Mouse (Mus musculus): ENCODE measurements around the gene Slc51b. TPM values are rescaled to one million over a fixed set of nuclear protein-coding genes. Genes with fewer than 3 reads are reported as not detected.
A peak's percentile ranks its signal among the peaks of the same experiment; 100 is the strongest.

Gene Slc51b
- total and polyA plus RNA-seq, 3 experiments = not detected

DNA sequence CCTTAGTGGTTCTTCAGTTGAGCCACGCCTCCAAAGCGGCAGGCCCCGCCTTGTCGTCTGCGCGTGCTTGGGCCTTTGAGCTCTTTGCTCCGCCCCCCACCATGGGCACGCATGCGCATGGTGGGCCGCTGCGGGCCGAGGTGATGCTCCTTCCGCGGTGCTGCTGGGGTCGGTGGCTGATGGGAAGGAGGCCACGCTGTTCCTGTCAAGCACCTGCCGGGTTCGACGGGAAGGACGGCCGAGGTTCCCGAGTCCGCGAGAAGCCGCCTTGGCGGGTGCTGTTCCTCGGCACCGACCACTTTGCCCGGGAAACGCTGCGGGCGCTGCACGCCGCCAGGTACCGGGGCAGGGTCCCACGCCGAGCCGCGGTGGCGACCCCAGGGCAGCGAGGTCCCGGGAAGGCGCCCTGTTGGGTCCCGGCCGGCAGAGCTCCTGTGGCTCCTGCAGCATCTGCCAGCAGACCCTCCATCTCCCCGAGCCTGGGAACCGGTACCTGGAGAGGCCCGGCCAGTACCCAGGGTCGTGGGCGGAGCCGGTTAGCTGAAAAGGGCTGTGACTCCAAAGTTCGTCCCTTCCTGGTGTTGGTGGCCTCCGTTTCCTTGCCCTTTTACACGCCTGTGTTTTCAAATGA is 13.0 kb upstream of the Slc51b start, which contains the start of gene Mtfmt (continued):
- TF ChIP-seq GABPA (IDR thresholded peaks at IDR 0.05; ENCODE audit: insufficient replicate concordance, low read depth, low read length) (no peak), SMC3 (IDR thresholded peaks at IDR 0.05; ENCODE audit: low read depth, low read length) (no peak), NRF1 (IDR thresholded peaks at IDR 0.05; ENCODE audit: low read depth, low read length) (peak; percentile 98), BHLHE40 (IDR thresholded peaks at IDR 0.05; ENCODE audit: low read depth, low read length) (0 out of 2 replicates have a peak, but pooled peaks have one; percentile 11), PAX5 (IDR thresholded peaks at IDR 0.05; ENCODE audit: low read length) (no peak), POLR2A (IDR thresholded peaks at IDR 0.05; ENCODE audit: low read depth, low read length) (peak; percentile 96), UBTF (IDR thresholded peaks at IDR 0.05; ENCODE audit: low read depth, low read length) (no peak; the same call in 1 of the 2 replicates), ZNF384 (IDR thresholded peaks at IDR 0.05; ENCODE audit: low read depth, low read length) (no peak)

DNA sequence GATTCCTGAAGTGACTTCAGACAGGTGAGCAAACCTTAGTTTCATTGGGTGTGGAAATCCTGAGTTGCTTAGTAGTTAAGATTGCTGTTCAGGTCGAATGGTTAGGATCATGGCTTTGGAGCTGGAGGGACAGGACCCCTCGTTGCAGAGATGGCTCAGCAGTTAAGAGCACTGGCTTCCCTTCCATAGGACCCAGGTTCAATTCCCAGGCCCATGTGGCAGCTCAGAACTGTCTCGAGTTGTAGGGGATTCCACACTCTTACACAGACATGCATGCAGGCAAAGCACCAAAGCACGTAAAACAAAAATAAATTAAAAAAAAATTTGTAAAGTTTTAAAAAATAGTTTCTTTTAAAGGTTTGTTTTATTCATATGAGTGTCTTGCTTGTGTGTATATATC is 12.5 kb upstream of the Slc51b start:
- TF ChIP-seq POLR2A (IDR thresholded peaks at IDR 0.05; ENCODE audit: low read depth, low read length) (no peak), PAX5 (IDR thresholded peaks at IDR 0.05; ENCODE audit: low read length) (no peak), CTCF (conservative IDR thresholded peaks at IDR 0.05 in 1 of 2, IDR thresholded peaks at IDR 0.05 in 1 of 2; ENCODE audit: low read depth in 2 of 2, low read length in 2 of 2) (no peak), SMC3 (IDR thresholded peaks at IDR 0.05; ENCODE audit: low read depth, low read length) (no peak), BHLHE40 (IDR thresholded peaks at IDR 0.05; ENCODE audit: low read depth, low read length) (no peak), RCOR1 (conservative IDR thresholded peaks at IDR 0.05; ENCODE audit: low read depth, low read length) (no peak), MAFK (IDR thresholded peaks at IDR 0.05; ENCODE audit: insufficient replicate concordance, low read length) (no peak)
- Histone ChIP-seq H3K4me2 (ENCODE audit: insufficient read depth, low read depth, poor library complexity, severe bottlenecking) (no peak overlapping the region), H3K79me2 (replicated peaks; ENCODE audit: control insufficient read depth, extremely low read depth, insufficient read depth, poor library complexity, severe bottlenecking) (peaks cover 15% of the 10 kb centered on the region), H3K27me3 (replicated peaks) (peaks cover 1% of the 10 kb centered on the region), H3K4me1 (ENCODE audit: control insufficient read depth in 1 of 2, insufficient read depth in 2 of 2) (peaks cover 0 to 21% of the 10 kb centered on the region in 2 experiments; a peak in 2 of 4 replicates), H3K9ac (ENCODE audit: insufficient read depth, low read depth) (no peak overlapping the region), H3K27ac (ENCODE audit: insufficient read depth, low read depth) (no peak overlapping the region), H3K9me3 (replicated peaks; ENCODE audit: low read length) (peaks cover 3% of the 10 kb centered on the region), H3K4me3 (replicated peaks in 1 of 3; ENCODE audit: low read depth in 2 of 3, low read length in 2 of 3, poor library complexity in 1 of 3) (no peak overlapping the region), H3K36me3 (replicated peaks in 1 of 2; ENCODE audit: control insufficient read depth in 1 of 2, insufficient read depth in 1 of 2, low read length in 1 of 2) (peaks cover 3 to 22% of the 10 kb centered on the region in 2 experiments)
- no peak for DNase-seq (ENCODE audit: extremely low read depth)
- in situ Hi-C loops (cut with MboI; ENCODE audit: low pct_ligation_motif_present, low pct_unique_long_range_greater_than_20kb, low sequenced_read_pairs) = no loop called here
- dilution Hi-C loops (cut with MboI; ENCODE audit: extremely low pct_ligation_motif_present, extremely low pct_unique_long_range_greater_than_20kb, low sequenced_read_pairs) = no loop called here

DNA sequence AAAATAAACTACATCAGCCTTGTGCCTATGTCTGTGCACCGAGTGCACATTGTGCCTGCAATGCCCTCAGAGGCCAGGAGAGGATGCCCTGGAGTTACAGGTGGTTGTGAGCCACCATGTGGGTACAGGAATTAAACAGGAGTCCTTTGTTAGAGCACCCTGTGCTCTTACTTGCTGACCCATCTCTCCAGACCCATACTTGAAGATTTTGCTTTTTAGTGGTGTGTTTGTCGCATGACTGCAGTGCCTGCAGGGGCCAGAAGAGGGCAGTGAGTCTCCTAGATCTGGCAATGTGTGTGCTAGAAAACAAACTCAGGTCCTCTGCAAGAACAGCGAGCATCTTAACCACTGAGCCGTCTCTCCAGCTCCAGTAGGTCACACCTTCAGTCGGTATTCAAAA is 11.4 kb upstream of the Slc51b start:
- peak; percentile 74 for DNase-seq (ENCODE audit: extremely low read depth)
- Histone ChIP-seq H3K27me3 (replicated peaks) (peaks cover 1% of the 10 kb centered on the region), H3K27ac (ENCODE audit: insufficient read depth, low read depth) (no peak overlapping the region), H3K4me1 (ENCODE audit: control insufficient read depth in 1 of 2, insufficient read depth in 2 of 2) (peaks cover 0 to 21% of the 10 kb centered on the region in 2 experiments; a peak in 2 of 4 replicates), H3K4me3 (replicated peaks in 1 of 3; ENCODE audit: low read depth in 2 of 3, low read length in 2 of 3, poor library complexity in 1 of 3) (no peak overlapping the region), H3K9ac (ENCODE audit: insufficient read depth, low read depth) (no peak overlapping the region), H3K9me3 (replicated peaks; ENCODE audit: low read length) (peaks cover 3% of the 10 kb centered on the region), H3K4me2 (ENCODE audit: insufficient read depth, low read depth, poor library complexity, severe bottlenecking) (no peak overlapping the region), H3K36me3 (replicated peaks in 1 of 2; ENCODE audit: control insufficient read depth in 1 of 2, insufficient read depth in 1 of 2, low read length in 1 of 2) (peaks cover 3 to 14% of the 10 kb centered on the region in 2 experiments), H3K79me2 (replicated peaks; ENCODE audit: control insufficient read depth, extremely low read depth, insufficient read depth, poor library complexity, severe bottlenecking) (peaks cover 15% of the 10 kb centered on the region)
- dilution Hi-C loops (cut with MboI; ENCODE audit: extremely low pct_ligation_motif_present, extremely low pct_unique_long_range_greater_than_20kb, low sequenced_read_pairs) = no loop called here
- in situ Hi-C loops (cut with MboI; ENCODE audit: low pct_ligation_motif_present, low pct_unique_long_range_greater_than_20kb, low sequenced_read_pairs) = no loop called here
- no peak for TF ChIP-seq USF1 (IDR thresholded peaks at IDR 0.05; ENCODE audit: low read depth, low read length)
- TF ChIP-seq ZC3H11A (IDR thresholded peaks at IDR 0.05; ENCODE audit: low read depth, low read length) = peak; percentile 20; the same call in 1 of the 2 replicates
- TF ChIP-seq E2F4 (IDR thresholded peaks at IDR 0.05; ENCODE audit: insufficient replicate concordance, low read depth, low read length) = no peak
- TF ChIP-seq USF2 (conservative IDR thresholded peaks at IDR 0.05; ENCODE audit: low read depth, low read length) = no peak
- no peak for TF ChIP-seq ZNF384 (IDR thresholded peaks at IDR 0.05; ENCODE audit: low read depth, low read length)
- no peak for TF ChIP-seq JUN (IDR thresholded peaks at IDR 0.05; ENCODE audit: insufficient read depth, low read depth, low read length)
- peak; percentile 73 for TF ChIP-seq SMC3 (IDR thresholded peaks at IDR 0.05; ENCODE audit: low read depth, low read length)
- TF ChIP-seq UBTF (IDR thresholded peaks at IDR 0.05; ENCODE audit: low read depth, low read length) = no peak
- no peak for TF ChIP-seq ZMIZ1 (IDR thresholded peaks at IDR 0.05; ENCODE audit: low read depth, low read length)
- peak; percentile 69 for TF ChIP-seq RAD21 (IDR thresholded peaks at IDR 0.05; ENCODE audit: low read depth, low read length)
- TF ChIP-seq POLR2A (IDR thresholded peaks at IDR 0.05; ENCODE audit: low read depth, low read length) = no peak
- no peak for TF ChIP-seq MAFK (IDR thresholded peaks at IDR 0.05; ENCODE audit: insufficient replicate concordance, low read length)
- peak; percentile 71 for TF ChIP-seq MYC (IDR thresholded peaks at IDR 0.05; ENCODE audit: low read depth, low read length)
- peak; percentile 54; the same call in 1 of the 2 replicates for TF ChIP-seq MAX (IDR thresholded peaks at IDR 0.05; ENCODE audit: low read length)
- no peak for TF ChIP-seq HCFC1 (IDR thresholded peaks at IDR 0.05; ENCODE audit: low read depth, low read length)
- peak; percentile 65 to 78 for TF ChIP-seq CTCF (conservative IDR thresholded peaks at IDR 0.05 in 1 of 2, IDR thresholded peaks at IDR 0.05 in 1 of 2; ENCODE audit: low read depth in 2 of 2, low read length in 2 of 2)
- no peak for TF ChIP-seq MXI1 (IDR thresholded peaks at IDR 0.05; ENCODE audit: low read depth, low read length)
- TF ChIP-seq ZKSCAN1 (IDR thresholded peaks at IDR 0.05; ENCODE audit: borderline replicate concordance, low read depth, low read length) = no peak
- no peak for TF ChIP-seq TCF12 (IDR thresholded peaks at IDR 0.05; ENCODE audit: low read depth, low read length)
- TF ChIP-seq IRF4 (IDR thresholded peaks at IDR 0.05; ENCODE audit: low read depth, low read length) = no peak
- TF ChIP-seq KAT2A (IDR thresholded peaks at IDR 0.05; ENCODE audit: insufficient replicate concordance, low read length) = no peak
- no peak for TF ChIP-seq SIN3A (IDR thresholded peaks at IDR 0.05; ENCODE audit: low read length)
